Mouse (Mus musculus): ENCODE measurements around the gene Bbx. TPM values are rescaled to one million over a fixed set of nuclear protein-coding genes. Genes with fewer than 3 reads are reported as not detected.

The Bbx gene
- 0.46 and 1.8 TPM in 2 replicates for polyA plus RNA-seq (2012; rRNA removed; ENCODE audit: low replicate concordance)

GRCm38 (mm10) chr16:50432062-50432878 is at the start of gene Bbx:
Gene Bbx, minus strand, starts transcription at chr16:50432390.

Other genes with a start within 250 kb of the Bbx start
- not detected in 2 replicates for gene Ccdc54, start 158.8 kb upstream of the Bbx start, polyA plus RNA-seq (2012; rRNA removed; ENCODE audit: low replicate concordance)